Mouse (Mus musculus) liver, embryonic 14.5 days (tissue): ENCODE results near the gene Col23a1.

Experiments used
- CTCF ChIP-seq: IDR thresholded peaks from 2 replicates; pipeline ENCODE4 v1.5.1; 2016; ENCODE audit warnings: antibody characterized with exemption, low read depth, control low read depth
- EP300 ChIP-seq: IDR thresholded peaks from 2 replicates; pipeline ENCODE4 v1.6.1; 2016; ENCODE audit warnings: antibody characterized with exemption, low read depth

- TF ChIP-seq CTCF (no peak), EP300 (no peak)
Measured at GRCm38 (mm10) chr11:51371926-51372325, 82.2 kb downstream of the Col23a1 start.
